Mouse (Mus musculus): ENCODE results near the gene Vps8. TPM values are rescaled to one million over a fixed set of nuclear protein-coding genes. Genes with fewer than 3 reads are reported as not detected.

Vps8 gene
- polyA plus RNA-seq, 1 experiment from 2014 or later, result 25.5 TPM

DNA sequence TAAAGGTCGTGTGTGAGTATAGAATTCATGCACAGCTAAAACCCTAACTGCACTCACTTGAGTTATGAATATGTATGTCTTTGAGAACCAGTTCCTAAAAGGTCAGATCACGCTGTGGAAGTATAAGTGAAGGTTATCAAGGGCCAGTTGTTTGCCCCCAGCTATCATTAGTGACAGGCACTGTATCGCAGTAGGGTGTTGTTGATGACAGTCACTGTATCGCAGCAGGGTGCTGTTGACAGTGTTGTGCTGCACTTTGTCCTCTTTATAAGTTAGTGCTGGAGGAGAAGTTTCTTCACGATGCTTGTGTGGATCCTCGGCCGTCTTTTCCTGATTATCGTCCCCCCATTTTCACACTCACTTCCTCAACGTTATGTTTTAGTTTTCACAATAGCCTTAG, 73.9 kb downstream of the Vps8 start:
- no peaks in the 10 kb centered on the region for H3K9me3 ChIP-seq (ENCODE audit: control insufficient read depth, low read length)
- H3K27me3 ChIP-seq (ENCODE audit: control insufficient read depth, insufficient read depth, low read length), result no peaks in the 10 kb centered on the region
- H3K4me3 ChIP-seq (ENCODE audit: low read depth, low read length), result no peak overlapping the region
- DNase-seq (ENCODE audit: low spot score), result no peak
- no peak overlapping the region for H3K27ac ChIP-seq (ENCODE audit: low read depth, low read length)
- 91% methylated on average over 9 of the region's 9 CpGs for WGBS
- no peak overlapping the region for H3K9ac ChIP-seq (ENCODE audit: low read length)
- ATAC-seq (replicated peaks; ENCODE audit: low FRiP score), result no peak
- no peaks in the 10 kb centered on the region; the same call in 1 of the 2 replicates for H3K36me3 ChIP-seq (ENCODE audit: control insufficient read depth, insufficient read depth, low read length)
- no peaks in the 10 kb centered on the region for H3K4me1 ChIP-seq (replicated peaks; ENCODE audit: control insufficient read depth, insufficient read depth, low read length)
- H3K4me2 ChIP-seq (ENCODE audit: low read depth, low read length, severe bottlenecking), result no peak overlapping the region

DNA sequence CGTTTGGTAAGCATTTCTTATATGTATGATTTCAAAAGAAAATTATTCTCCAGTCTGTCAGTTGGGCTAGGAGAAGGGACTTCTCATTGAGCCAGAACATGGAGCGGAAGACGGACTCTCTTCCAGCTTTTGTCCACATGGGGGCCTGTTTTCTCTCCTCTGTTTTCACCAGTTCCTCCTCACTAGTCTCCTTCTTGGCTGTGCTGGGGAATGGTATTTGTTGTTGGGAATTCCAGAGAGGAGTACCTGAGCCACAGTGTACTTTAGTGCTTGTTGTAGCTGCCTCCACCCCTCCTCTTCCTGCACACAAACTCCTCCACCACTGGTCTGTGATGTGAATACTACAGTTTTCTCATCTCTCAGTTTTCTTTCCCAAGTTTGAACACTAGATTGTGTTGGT, 74.7 kb downstream of the Vps8 start:
- Histone ChIP-seq H3K4me2 (ENCODE audit: low read depth, low read length, severe bottlenecking) (no peak overlapping the region), H3K36me3 (ENCODE audit: control insufficient read depth, insufficient read depth, low read length) (no peaks in the 10 kb centered on the region; the same call in 1 of the 2 replicates), H3K27ac (ENCODE audit: low read depth, low read length) (no peak overlapping the region), H3K4me1 (replicated peaks; ENCODE audit: control insufficient read depth, insufficient read depth, low read length) (no peaks in the 10 kb centered on the region), H3K9me3 (ENCODE audit: control insufficient read depth, low read length) (no peaks in the 10 kb centered on the region), H3K9ac (ENCODE audit: low read length) (no peak overlapping the region), H3K4me3 (ENCODE audit: low read depth, low read length) (no peak overlapping the region), H3K27me3 (ENCODE audit: control insufficient read depth, insufficient read depth, low read length) (no peaks in the 10 kb centered on the region)
- WGBS, result 78% methylated on average over 3 of the region's 3 CpGs
- ATAC-seq (replicated peaks; ENCODE audit: low FRiP score) (no peak), DNase-seq (ENCODE audit: low spot score) (no peak)

DNA sequence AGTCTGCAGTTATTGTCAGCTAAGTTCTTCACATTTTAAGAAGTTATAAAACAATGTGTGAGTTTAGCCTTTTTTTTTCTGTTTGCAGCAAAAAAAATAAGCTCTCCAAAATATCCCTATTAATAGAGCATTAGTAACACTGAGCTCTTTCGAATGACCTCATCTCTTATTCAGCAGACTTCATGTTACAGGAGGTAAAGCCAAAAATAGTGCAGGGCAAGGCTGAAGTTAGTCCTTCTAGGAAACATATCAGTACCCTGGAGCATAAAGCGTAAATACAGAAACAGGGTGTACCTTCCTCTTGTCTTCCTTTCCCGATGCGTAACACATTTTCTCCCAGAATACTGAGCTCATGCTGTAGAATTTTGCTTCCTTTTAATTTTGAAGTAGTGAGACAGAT, 76.1 kb downstream of the Vps8 start:
- no peak overlapping the region for H3K9ac ChIP-seq (ENCODE audit: low read length)
- H3K4me1 ChIP-seq (replicated peaks; ENCODE audit: control insufficient read depth, insufficient read depth, low read length), result no peaks in the 10 kb centered on the region
- H3K27ac ChIP-seq (ENCODE audit: low read depth, low read length), result no peak overlapping the region
- no peaks in the 10 kb centered on the region; the same call in 1 of the 2 replicates for H3K36me3 ChIP-seq (ENCODE audit: control insufficient read depth, insufficient read depth, low read length)
- no peak for ATAC-seq (replicated peaks; ENCODE audit: low FRiP score)
- WGBS, result 92% methylated on average over 4 of the region's 4 CpGs
- H3K4me3 ChIP-seq (ENCODE audit: low read depth, low read length), result no peak overlapping the region
- no peaks in the 10 kb centered on the region for H3K9me3 ChIP-seq (ENCODE audit: control insufficient read depth, low read length)
- no peak overlapping the region for H3K4me2 ChIP-seq (ENCODE audit: low read depth, low read length, severe bottlenecking)
- DNase-seq (ENCODE audit: low spot score), result no peak
- no peaks in the 10 kb centered on the region for H3K27me3 ChIP-seq (ENCODE audit: control insufficient read depth, insufficient read depth, low read length)

DNA sequence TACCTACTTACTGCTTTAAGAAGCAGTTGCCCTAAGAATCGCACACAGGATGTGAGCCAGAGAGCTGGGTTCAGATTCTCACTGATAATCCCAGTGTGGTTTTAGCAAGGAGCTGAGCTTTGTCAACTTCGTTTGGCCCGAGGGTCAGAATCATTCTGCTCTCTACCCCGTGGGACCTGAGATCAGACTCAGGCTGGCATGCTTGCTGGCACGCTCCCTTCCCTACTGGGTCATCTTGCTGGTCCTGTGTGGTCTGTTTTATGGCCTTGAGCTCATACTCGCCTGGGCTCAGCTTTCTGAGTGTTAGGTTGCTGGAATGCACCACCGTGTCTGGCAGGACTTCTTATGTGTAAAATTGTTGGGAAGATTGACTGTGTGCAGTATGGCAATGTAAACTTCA, 76.7 kb downstream of the Vps8 start:
- Histone ChIP-seq H3K36me3 (ENCODE audit: control insufficient read depth, insufficient read depth, low read length) (no peaks in the 10 kb centered on the region; the same call in 1 of the 2 replicates), H3K9ac (ENCODE audit: low read length) (no peak overlapping the region), H3K4me2 (ENCODE audit: low read depth, low read length, severe bottlenecking) (no peak overlapping the region), H3K9me3 (ENCODE audit: control insufficient read depth, low read length) (no peaks in the 10 kb centered on the region), H3K4me3 (ENCODE audit: low read depth, low read length) (no peak overlapping the region), H3K4me1 (replicated peaks; ENCODE audit: control insufficient read depth, insufficient read depth, low read length) (no peaks in the 10 kb centered on the region), H3K27me3 (ENCODE audit: control insufficient read depth, insufficient read depth, low read length) (no peaks in the 10 kb centered on the region), H3K27ac (ENCODE audit: low read depth, low read length) (no peak overlapping the region)
- 84% methylated on average over 7 of the region's 7 CpGs for WGBS
- ATAC-seq (replicated peaks; ENCODE audit: low FRiP score), result no peak
- DNase-seq (ENCODE audit: low spot score), result no peak

DNA sequence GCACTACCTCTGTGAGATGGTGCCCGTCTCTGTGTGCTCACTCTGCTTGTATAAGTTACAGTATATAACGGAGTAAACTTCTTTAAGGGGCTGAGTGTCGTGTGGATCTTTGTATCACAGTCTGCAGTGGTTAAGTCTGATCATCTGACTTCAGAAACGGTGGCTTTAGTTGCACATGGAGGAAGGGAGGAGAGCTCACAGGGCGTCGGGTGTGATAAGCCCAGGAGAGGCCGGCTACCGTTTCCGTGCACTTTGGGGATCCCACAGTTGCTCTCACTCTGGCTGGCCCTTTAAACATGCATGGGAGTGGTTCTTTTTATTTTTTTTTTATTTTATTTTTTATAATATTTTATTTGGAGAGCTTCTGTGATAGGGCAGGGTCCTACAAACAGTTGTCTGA, 95.9 kb downstream of the Vps8 start:
- no peaks in the 10 kb centered on the region for H3K9me3 ChIP-seq (ENCODE audit: control insufficient read depth, low read length)
- H3K4me2 ChIP-seq (ENCODE audit: low read depth, low read length, severe bottlenecking), result no peak overlapping the region
- 90% methylated on average over 9 of the region's 9 CpGs for WGBS
- ATAC-seq (replicated peaks; ENCODE audit: low FRiP score) (no peak), DNase-seq (ENCODE audit: low spot score) (no peak)
- no peak overlapping the region for H3K27ac ChIP-seq (ENCODE audit: low read depth, low read length)
- no peaks in the 10 kb centered on the region for H3K4me1 ChIP-seq (replicated peaks; ENCODE audit: control insufficient read depth, insufficient read depth, low read length)
- H3K27me3 ChIP-seq (ENCODE audit: control insufficient read depth, insufficient read depth, low read length), result no peaks in the 10 kb centered on the region
- no peaks in the 10 kb centered on the region for H3K36me3 ChIP-seq (ENCODE audit: control insufficient read depth, insufficient read depth, low read length)
- H3K9ac ChIP-seq (ENCODE audit: low read length), result no peak overlapping the region
- no peak overlapping the region for H3K4me3 ChIP-seq (ENCODE audit: low read depth, low read length)

DNA sequence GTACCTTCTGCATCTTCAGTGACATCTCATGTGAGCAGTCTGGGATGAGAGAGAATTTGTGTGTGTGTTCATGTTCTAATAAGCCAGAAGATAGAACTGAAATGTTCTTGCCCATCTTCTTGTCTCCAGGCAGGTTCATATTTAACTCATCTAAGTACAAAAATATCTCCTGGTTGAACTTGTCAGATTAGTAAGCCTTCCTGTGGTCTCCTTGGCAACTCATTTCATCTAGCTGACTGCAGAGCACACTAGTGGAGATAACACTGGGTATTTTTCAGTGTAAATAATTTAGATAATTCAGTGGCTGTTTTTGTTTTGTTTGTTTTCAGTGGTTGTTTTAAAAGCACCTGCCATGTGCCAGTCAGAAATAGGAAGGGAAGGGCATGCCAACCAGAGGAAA, 96.9 kb downstream of the Vps8 start:
- Histone ChIP-seq H3K4me2 (ENCODE audit: low read depth, low read length, severe bottlenecking) (no peak overlapping the region), H3K9ac (ENCODE audit: low read length) (no peak overlapping the region), H3K4me1 (replicated peaks; ENCODE audit: control insufficient read depth, insufficient read depth, low read length) (no peaks in the 10 kb centered on the region), H3K36me3 (ENCODE audit: control insufficient read depth, insufficient read depth, low read length) (no peaks in the 10 kb centered on the region), H3K4me3 (ENCODE audit: low read depth, low read length) (no peak overlapping the region), H3K9me3 (ENCODE audit: control insufficient read depth, low read length) (no peaks in the 10 kb centered on the region), H3K27ac (ENCODE audit: low read depth, low read length) (no peak overlapping the region), H3K27me3 (ENCODE audit: control insufficient read depth, insufficient read depth, low read length) (no peaks in the 10 kb centered on the region)
- ATAC-seq (replicated peaks; ENCODE audit: low FRiP score) (no peak), DNase-seq (ENCODE audit: low spot score) (no peak)

DNA sequence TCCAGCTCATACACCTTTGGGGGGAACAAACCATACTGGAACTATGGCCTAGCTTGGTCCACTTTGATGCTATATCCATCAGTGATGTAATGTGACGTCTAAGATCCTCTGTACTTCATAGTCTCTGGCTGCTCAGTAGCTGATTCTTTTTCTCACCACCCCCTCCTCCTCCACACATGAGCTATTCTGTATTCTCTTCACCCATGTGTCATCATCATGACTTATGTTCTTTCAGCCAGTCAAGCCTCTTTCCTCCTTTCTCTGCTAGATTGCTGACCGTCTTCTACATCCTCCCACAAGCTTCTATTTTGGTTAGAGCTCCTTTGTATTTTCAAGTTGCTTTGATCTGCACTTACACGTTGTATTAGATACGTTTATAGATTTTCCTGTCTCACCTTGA, 100.8 kb downstream of the Vps8 start:
- Histone ChIP-seq H3K4me2 (ENCODE audit: low read depth, low read length, severe bottlenecking) (no peak overlapping the region), H3K9ac (ENCODE audit: low read length) (no peak overlapping the region), H3K27me3 (ENCODE audit: control insufficient read depth, insufficient read depth, low read length) (no peaks in the 10 kb centered on the region), H3K4me3 (ENCODE audit: low read depth, low read length) (no peak overlapping the region), H3K27ac (ENCODE audit: low read depth, low read length) (no peak overlapping the region), H3K9me3 (ENCODE audit: control insufficient read depth, low read length) (no peaks in the 10 kb centered on the region), H3K36me3 (ENCODE audit: control insufficient read depth, insufficient read depth, low read length) (no peaks in the 10 kb centered on the region), H3K4me1 (replicated peaks; ENCODE audit: control insufficient read depth, insufficient read depth, low read length) (no peaks in the 10 kb centered on the region)
- no peak for ATAC-seq (replicated peaks; ENCODE audit: low FRiP score)
- DNase-seq (ENCODE audit: low spot score), result no peak
- WGBS, result 83% methylated on average over 4 of the region's 4 CpGs

DNA sequence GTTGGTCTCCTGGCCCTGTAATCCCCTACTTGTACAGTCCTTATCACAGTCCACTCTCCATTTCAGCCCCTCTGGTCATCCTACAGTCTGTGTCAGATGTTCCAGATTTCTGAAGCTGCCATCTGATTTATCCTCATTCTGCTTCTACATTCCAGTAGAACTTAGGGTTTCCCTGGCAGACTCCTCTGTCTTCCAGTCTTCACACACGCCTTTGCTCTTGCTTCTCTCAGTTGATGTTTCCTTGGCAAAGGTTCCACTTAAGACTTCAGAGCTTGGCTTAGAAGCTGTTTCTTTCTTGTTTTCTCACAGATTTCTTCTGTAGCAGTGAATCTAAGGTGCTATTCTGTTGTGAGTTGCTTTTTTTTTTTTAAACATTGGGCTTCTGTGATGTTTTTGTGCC, 102.5 kb downstream of the Vps8 start:
- ATAC-seq (replicated peaks; ENCODE audit: low FRiP score), result no peak
- no peak for DNase-seq (ENCODE audit: low spot score)
- Histone ChIP-seq H3K4me3 (ENCODE audit: low read depth, low read length) (no peak overlapping the region), H3K27me3 (ENCODE audit: control insufficient read depth, insufficient read depth, low read length) (no peaks in the 10 kb centered on the region), H3K9me3 (ENCODE audit: control insufficient read depth, low read length) (no peaks in the 10 kb centered on the region), H3K9ac (ENCODE audit: low read length) (no peak overlapping the region), H3K4me2 (ENCODE audit: low read depth, low read length, severe bottlenecking) (no peak overlapping the region), H3K36me3 (ENCODE audit: control insufficient read depth, insufficient read depth, low read length) (no peaks in the 10 kb centered on the region), H3K4me1 (replicated peaks; ENCODE audit: control insufficient read depth, insufficient read depth, low read length) (no peaks in the 10 kb centered on the region), H3K27ac (ENCODE audit: low read depth, low read length) (no peak overlapping the region)
- 94% methylated on average over 1 of the region's 1 CpGs for WGBS

DNA sequence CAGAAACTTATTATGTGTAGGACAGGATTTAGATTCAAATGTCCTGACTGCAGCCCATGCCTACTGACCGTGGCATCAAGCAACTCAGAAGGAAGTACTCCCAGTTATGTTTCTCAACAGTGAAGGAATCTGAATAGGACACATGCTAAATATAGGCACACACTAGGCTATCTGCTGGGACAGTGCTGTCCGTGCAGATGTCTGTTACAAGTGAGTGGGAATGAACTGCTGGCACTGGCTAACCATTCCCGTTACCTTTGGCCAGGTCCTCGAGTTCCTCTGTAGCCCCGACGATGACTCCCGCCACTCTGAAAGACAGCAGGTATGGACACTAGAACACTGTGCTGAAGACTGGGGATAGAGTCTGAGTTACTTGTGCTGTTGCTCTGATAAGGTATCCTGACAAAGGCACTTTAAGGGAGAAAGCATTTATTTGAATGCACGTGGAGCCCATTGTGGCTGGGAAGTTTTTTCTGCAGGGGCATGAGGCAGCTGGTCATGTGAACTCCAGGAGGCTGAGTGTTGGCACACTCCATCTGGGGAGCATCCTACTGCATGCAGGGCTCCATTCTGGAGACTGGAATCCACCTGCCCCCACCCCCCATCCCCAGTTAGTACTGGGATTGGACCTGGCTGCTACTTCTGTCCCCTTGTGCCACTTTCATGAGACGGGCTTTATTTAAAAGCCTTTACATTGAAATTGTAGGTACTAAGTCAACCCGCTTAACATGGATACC, 104.5 kb downstream of the Vps8 start:
- H3K27me3 ChIP-seq (ENCODE audit: control insufficient read depth, insufficient read depth, low read length), result no peaks in the 10 kb centered on the region
- no peak overlapping the region for H3K4me2 ChIP-seq (ENCODE audit: low read depth, low read length, severe bottlenecking)
- WGBS, result 91% methylated on average over 10 of the region's 10 CpGs
- no peak overlapping the region for H3K27ac ChIP-seq (ENCODE audit: low read depth, low read length)
- no peaks in the 10 kb centered on the region for H3K9me3 ChIP-seq (ENCODE audit: control insufficient read depth, low read length)
- H3K36me3 ChIP-seq (ENCODE audit: control insufficient read depth, insufficient read depth, low read length), result no peaks in the 10 kb centered on the region
- H3K4me3 ChIP-seq (ENCODE audit: low read depth, low read length), result no peak overlapping the region
- ATAC-seq (replicated peaks; ENCODE audit: low FRiP score) (no peak), DNase-seq (ENCODE audit: low spot score) (no peak)
- no peak overlapping the region for H3K9ac ChIP-seq (ENCODE audit: low read length)
- H3K4me1 ChIP-seq (replicated peaks; ENCODE audit: control insufficient read depth, insufficient read depth, low read length), result no peaks in the 10 kb centered on the region

Data from forebrain, embryonic 11.5 days (tissue).